Mouse (Mus musculus): ENCODE results near the gene Stk10. TPM values are rescaled to one million over a fixed set of nuclear protein-coding genes. Genes with fewer than 3 reads are reported as not detected.

Stk10 gene
- polyA plus RNA-seq, 1 experiment: 7.2 TPM

- Histone ChIP-seq H3K27ac (ENCODE audit: insufficient read depth, low read length) (no peak overlapping the region), H3K4me1 (ENCODE audit: control insufficient read depth, insufficient read depth, low read length) (no peaks in the 10 kb centered on the region), H3K4me3 (ENCODE audit: low read depth, low read length) (no peak overlapping the region), H3K9me3 (replicated peaks; ENCODE audit: control insufficient read depth, insufficient read depth, low read length, poor library complexity, severe bottlenecking) (no peaks in the 10 kb centered on the region), H3K9ac (ENCODE audit: low read depth, poor library complexity, severe bottlenecking) (no peak overlapping the region), H3K36me3 (ENCODE audit: control insufficient read depth, insufficient read depth, low read length, poor library complexity, severe bottlenecking) (no peaks in the 10 kb centered on the region), H3K27me3 (ENCODE audit: control insufficient read depth, insufficient read depth, low read length, poor library complexity, severe bottlenecking) (no peaks in the 10 kb centered on the region)
- TF ChIP-seq EP300 (IDR thresholded peaks at IDR 0.05; ENCODE audit: insufficient read depth, low read depth, low read length) (no peak), CTCF (IDR thresholded peaks at IDR 0.05; ENCODE audit: low read depth, low read length) (no peak), POLR2A (IDR thresholded peaks at IDR 0.05; ENCODE audit: insufficient read depth, low read length) (no peak)
Measured at GRCm38 (mm10) chr11:32634842-32635241, 101.7 kb downstream of the Stk10 start.

- TF ChIP-seq EP300 (IDR thresholded peaks at IDR 0.05; ENCODE audit: insufficient read depth, low read depth, low read length): no peak
- TF ChIP-seq POLR2A (IDR thresholded peaks at IDR 0.05; ENCODE audit: insufficient read depth, low read length): no peak
- no peak for TF ChIP-seq CTCF (IDR thresholded peaks at IDR 0.05; ENCODE audit: low read depth, low read length)
- no peaks in the 10 kb centered on the region for H3K36me3 ChIP-seq (ENCODE audit: control insufficient read depth, insufficient read depth, low read length, poor library complexity, severe bottlenecking)
- no peak overlapping the region for H3K4me3 ChIP-seq (ENCODE audit: low read depth, low read length)
- no peaks in the 10 kb centered on the region for H3K4me1 ChIP-seq (ENCODE audit: control insufficient read depth, insufficient read depth, low read length)
- no peaks in the 10 kb centered on the region for H3K27me3 ChIP-seq (ENCODE audit: control insufficient read depth, insufficient read depth, low read length, poor library complexity, severe bottlenecking)
- no peak overlapping the region for H3K9ac ChIP-seq (ENCODE audit: low read depth, poor library complexity, severe bottlenecking)
- H3K27ac ChIP-seq (ENCODE audit: insufficient read depth, low read length): no peak overlapping the region
- H3K9me3 ChIP-seq (replicated peaks; ENCODE audit: control insufficient read depth, insufficient read depth, low read length, poor library complexity, severe bottlenecking): 0 out of 2 replicates have a peak, but pooled peaks cover 3% of the 10 kb centered on the region
Measured at GRCm38 (mm10) chr11:32636275-32636674, 103.2 kb downstream of the Stk10 start.

- Histone ChIP-seq H3K27me3 (ENCODE audit: control insufficient read depth, insufficient read depth, low read length, poor library complexity, severe bottlenecking) (no peaks in the 10 kb centered on the region), H3K4me3 (ENCODE audit: low read depth, low read length) (no peak overlapping the region), H3K36me3 (ENCODE audit: control insufficient read depth, insufficient read depth, low read length, poor library complexity, severe bottlenecking) (no peaks in the 10 kb centered on the region), H3K9ac (ENCODE audit: low read depth, poor library complexity, severe bottlenecking) (no peak overlapping the region), H3K27ac (ENCODE audit: insufficient read depth, low read length) (no peak overlapping the region), H3K4me1 (ENCODE audit: control insufficient read depth, insufficient read depth, low read length) (no peaks in the 10 kb centered on the region), H3K9me3 (replicated peaks; ENCODE audit: control insufficient read depth, insufficient read depth, low read length, poor library complexity, severe bottlenecking) (0 out of 2 replicates have a peak, but pooled peaks cover 3% of the 10 kb centered on the region)
- TF ChIP-seq POLR2A (IDR thresholded peaks at IDR 0.05; ENCODE audit: insufficient read depth, low read length): no peak
- TF ChIP-seq EP300 (IDR thresholded peaks at IDR 0.05; ENCODE audit: insufficient read depth, low read depth, low read length): no peak
- no peak for TF ChIP-seq CTCF (IDR thresholded peaks at IDR 0.05; ENCODE audit: low read depth, low read length)
Measured at GRCm38 (mm10) chr11:32638521-32639255, 105.6 kb downstream of the Stk10 start.

DNA sequence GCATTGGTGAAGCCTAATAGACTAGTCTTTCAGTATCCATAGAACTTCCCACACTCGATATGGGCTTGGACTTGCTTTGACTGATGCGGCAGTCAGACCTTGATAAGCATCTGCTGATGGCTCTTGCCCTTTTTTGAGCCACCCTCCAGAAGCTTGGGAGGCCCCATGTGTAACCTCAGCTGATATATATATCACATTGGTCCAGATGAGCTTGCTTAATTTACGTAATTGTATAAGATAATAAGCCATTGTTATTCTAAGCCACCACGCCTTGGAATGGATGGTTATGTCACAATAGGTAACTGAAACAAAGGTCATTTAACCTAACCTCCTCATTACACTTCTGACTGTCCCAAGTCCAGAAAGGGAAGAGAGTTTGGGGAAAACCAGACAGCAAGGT, 107.5 kb downstream of the Stk10 start:
- H3K27me3 ChIP-seq (ENCODE audit: control insufficient read depth, insufficient read depth, low read length, poor library complexity, severe bottlenecking): no peaks in the 10 kb centered on the region
- H3K9me3 ChIP-seq (replicated peaks; ENCODE audit: control insufficient read depth, insufficient read depth, low read length, poor library complexity, severe bottlenecking): 0 out of 2 replicates have a peak, but pooled peaks cover 3% of the 10 kb centered on the region
- H3K9ac ChIP-seq (ENCODE audit: low read depth, poor library complexity, severe bottlenecking): no peak overlapping the region
- TF ChIP-seq POLR2A (IDR thresholded peaks at IDR 0.05; ENCODE audit: insufficient read depth, low read length) (no peak), CTCF (IDR thresholded peaks at IDR 0.05; ENCODE audit: low read depth, low read length) (no peak), EP300 (IDR thresholded peaks at IDR 0.05; ENCODE audit: insufficient read depth, low read depth, low read length) (no peak)
- no peak overlapping the region for H3K27ac ChIP-seq (ENCODE audit: insufficient read depth, low read length)
- no peak overlapping the region for H3K4me3 ChIP-seq (ENCODE audit: low read depth, low read length)
- no peaks in the 10 kb centered on the region for H3K4me1 ChIP-seq (ENCODE audit: control insufficient read depth, insufficient read depth, low read length)
- no peaks in the 10 kb centered on the region for H3K36me3 ChIP-seq (ENCODE audit: control insufficient read depth, insufficient read depth, low read length, poor library complexity, severe bottlenecking)

DNA sequence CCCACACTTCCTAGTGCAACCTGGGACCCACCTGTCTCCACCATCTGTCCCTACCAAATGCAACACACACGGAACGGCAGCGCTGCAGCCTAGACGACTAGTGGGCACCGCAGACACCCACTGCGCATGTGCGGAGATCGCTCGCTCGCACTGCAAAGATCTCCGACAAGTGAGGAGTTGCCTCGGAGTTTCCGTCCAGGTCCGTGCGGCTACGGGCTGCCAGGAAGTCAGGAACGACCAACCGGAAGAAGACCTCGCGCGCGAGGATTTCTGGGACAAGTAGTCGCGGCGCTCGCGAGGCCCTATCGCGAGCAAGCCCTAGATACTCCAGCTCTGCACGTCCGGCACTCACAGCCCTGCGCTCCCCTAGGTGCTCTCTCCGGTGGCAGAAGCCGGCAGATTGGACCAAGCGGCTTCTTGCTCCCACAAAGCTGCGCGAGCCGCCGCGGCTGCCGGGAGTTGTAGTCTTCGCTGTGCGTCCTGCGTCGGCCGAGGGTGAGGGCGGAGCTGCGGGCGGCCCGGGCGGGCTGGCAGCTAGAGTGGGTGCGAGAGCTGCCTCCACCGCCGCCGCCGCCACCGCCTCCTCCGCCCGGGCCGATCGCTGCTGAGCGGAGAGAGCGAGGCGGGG, 109.3 kb downstream of the Stk10 start, which contains the start of gene Fbxw11:
TSS of gene Fbxw11 (plus strand) at position 476 of the 628 bp plus-strand sequence.
- TF ChIP-seq CTCF (IDR thresholded peaks at IDR 0.05; ENCODE audit: low read depth, low read length) (no peak), EP300 (IDR thresholded peaks at IDR 0.05; ENCODE audit: insufficient read depth, low read depth, low read length) (peak; percentile 28; the same call in 1 of the 2 replicates), POLR2A (IDR thresholded peaks at IDR 0.05; ENCODE audit: insufficient read depth, low read length) (peak; percentile 94)
- Histone ChIP-seq H3K27me3 (ENCODE audit: control insufficient read depth, insufficient read depth, low read length, poor library complexity, severe bottlenecking) (no peaks in the 10 kb centered on the region), H3K4me1 (ENCODE audit: control insufficient read depth, insufficient read depth, low read length) (no peaks in the 10 kb centered on the region), H3K9ac (ENCODE audit: low read depth, poor library complexity, severe bottlenecking) (peak within 1 kb of the TSS; percentile 96), H3K4me3 (ENCODE audit: low read depth, low read length) (peak within 1 kb of the TSS; percentile 95), H3K36me3 (ENCODE audit: control insufficient read depth, insufficient read depth, low read length, poor library complexity, severe bottlenecking) (no peaks in the 10 kb centered on the region), H3K9me3 (replicated peaks; ENCODE audit: control insufficient read depth, insufficient read depth, low read length, poor library complexity, severe bottlenecking) (0 out of 2 replicates have a peak, but pooled peaks cover 3% of the 10 kb centered on the region), H3K27ac (ENCODE audit: insufficient read depth, low read length) (peak within 1 kb of the TSS; percentile 57)
